Mouse (Mus musculus) ES-E14 (cell line): ENCODE measurements around the gene Gp5. TPM values are rescaled to one million over a fixed set of nuclear protein-coding genes. Genes with fewer than 3 reads are reported as not detected.

Experiments used
- DNase-seq: peaks from one replicate; pipeline ENCODE4 v3.0.0-alpha.2; 2013; ENCODE audit warnings: low read depth, low spot score
- H3K27ac ChIP-seq: 2 replicates; pipeline ENCODE4 v1.5.1; 2012; ENCODE audit warnings: low read depth, mild to moderate bottlenecking, low read length, moderate library complexity, mixed read lengths; ENCODE audit not compliant: poor library complexity, insufficient read depth, severe bottlenecking
- H3K36me3 ChIP-seq: 2 replicates; pipeline ENCODE4 v1.6.1; 2012; ENCODE audit warnings: mild to moderate bottlenecking, low read length, moderate library complexity, mixed read lengths; ENCODE audit not compliant: control insufficient read depth, poor library complexity, insufficient read depth, severe bottlenecking
- H3K4me1 ChIP-seq, 2 experiments: fragments of 150-350 bp in 1 of 2; sonication (generic) in 1 of 2; 2 replicates each; pipeline ENCODE4 v1.6.1; 2012; ENCODE audit warnings: low read length in 2 of 2, mild to moderate bottlenecking in 1 of 2, mixed read lengths in 1 of 2; ENCODE audit not compliant: control insufficient read depth in 2 of 2, insufficient read depth in 2 of 2, poor library complexity in 1 of 2
- H3K4me3 ChIP-seq, 2 experiments: fragments of 150-350 bp in 1 of 2; sonication (generic) in 1 of 2; 2 replicates each; pipeline ENCODE4 v1.5.1; 2012; ENCODE audit warnings: low read length in 2 of 2, low read depth in 1 of 2, mild to moderate bottlenecking in 1 of 2, mixed read lengths in 1 of 2; ENCODE audit not compliant: insufficient read depth in 1 of 2, poor library complexity in 1 of 2, severe bottlenecking in 1 of 2
- H3K9ac ChIP-seq: 2 replicates; pipeline ENCODE4 v1.6.1; 2012; ENCODE audit warnings: low read depth, mild to moderate bottlenecking, low read length, mixed read lengths; ENCODE audit not compliant: poor library complexity, insufficient read depth, severe bottlenecking
- H3K9me3 ChIP-seq: fragments of 150-350 bp; sonication (generic); 2 replicates; pipeline ENCODE4 v1.6.1; 2012; ENCODE audit warnings: low read depth, mild to moderate bottlenecking, low read length; ENCODE audit not compliant: control insufficient read depth, insufficient read depth
- CHD2 ChIP-seq: IDR thresholded peaks from 2 replicates; pipeline ENCODE4 v1.6.1; 2014; ENCODE audit warnings: mild to moderate bottlenecking, low read depth, low read length, inconsistent platforms
- HCFC1 ChIP-seq: IDR thresholded peaks from 2 replicates; pipeline ENCODE4 v1.6.1; 2012; ENCODE audit warnings: low read length, inconsistent platforms, borderline replicate concordance; ENCODE audit not compliant: insufficient read depth
- MAFK ChIP-seq: IDR thresholded peaks from 2 replicates; pipeline ENCODE4 v1.6.1; 2014; ENCODE audit warnings: mild to moderate bottlenecking, low read depth, low read length, inconsistent platforms; ENCODE audit not compliant: insufficient read depth
- ZC3H11A ChIP-seq: IDR thresholded peaks from 2 replicates; pipeline ENCODE4 v1.6.1; 2012; ENCODE audit warnings: low read depth, mild to moderate bottlenecking, inconsistent platforms, low read length, borderline replicate concordance
- ZNF384 ChIP-seq: IDR thresholded peaks from 2 replicates; pipeline ENCODE4 v1.6.1; 2012; ENCODE audit warnings: low read depth, low read length, inconsistent platforms
- in situ Hi-C, 2 experiments: fragments of 600-800 bp; cut with MboI; formaldehyde crosslinking; loops; one replicate each; pipeline ENCODE4 v1.15.1; 2025; ENCODE audit warnings: low sequenced_read_pairs in 2 of 2, inconsistent platforms in 1 of 2; ENCODE audit not compliant: unreplicated experiment in 2 of 2
- total RNA-seq: library from RNA; depleted of rRNA; stranded (reverse); fragments of 300-350 nt; gene quantifications from 2 replicates; pipeline ENCODE4 v1.2.3, GENCODE M21; 2012

Gene Gp5
- total RNA-seq, 1 experiment = 0.31 TPM

GRCm38 (mm10) chr16:30273065-30273464 lies 37.5 kb downstream of the Gp5 start:
- in situ Hi-C loops = no loop called here
- DNase-seq = no peak
- TF ChIP-seq MAFK (no peak), ZC3H11A (no peak), ZNF384 (no peak), HCFC1 (no peak), CHD2 (no peak)
- Histone ChIP-seq H3K9ac (no peak overlapping the region), H3K27ac (no peak overlapping the region), H3K4me3 (no peak overlapping the region), H3K36me3 (no peaks in the 10 kb centered on the region), H3K4me1 (peaks cover 0 to under 1% of the 10 kb centered on the region in 2 experiments; a peak in 1 of 4 replicates), H3K9me3 (no peaks in the 10 kb centered on the region)

- no peaks in the 10 kb centered on the region for H3K36me3 ChIP-seq
- DNase-seq = no peak
- in situ Hi-C loops = no loop called here
- H3K4me3 ChIP-seq = no peak overlapping the region
- no peaks in the 10 kb centered on the region for H3K9me3 ChIP-seq
- H3K27ac ChIP-seq = no peak overlapping the region
- H3K4me1 ChIP-seq = no peaks in the 10 kb centered on the region
- no peak for TF ChIP-seq ZC3H11A
- no peak overlapping the region for H3K9ac ChIP-seq
Measured at GRCm38 (mm10) chr16:30271941-30272595, 38.5 kb downstream of the Gp5 start.

- Histone ChIP-seq H3K4me1 (no peaks in the 10 kb centered on the region), H3K9ac (no peak overlapping the region), H3K27ac (no peak overlapping the region), H3K36me3 (no peaks in the 10 kb centered on the region), H3K4me3 (no peak overlapping the region), H3K9me3 (no peaks in the 10 kb centered on the region)
- DNase-seq = no peak
- TF ChIP-seq ZNF384 (no peak), HCFC1 (no peak), CHD2 (no peak), MAFK (no peak), ZC3H11A (no peak)
- in situ Hi-C loops = no loop called here
Measured at GRCm38 (mm10) chr16:30271223-30271761, 39.3 kb downstream of the Gp5 start.

GRCm38 (mm10) chr16:30267359-30267758 lies 43.2 kb downstream of the Gp5 start, which contains the start of gene Cpn2:
Cpn2 (minus strand) TSS chr16:30267499.
- in situ Hi-C loops = no loop called here
- no peak within 1 kb of the TSS for H3K4me3 ChIP-seq
- H3K9me3 ChIP-seq = no peaks in the 10 kb centered on the region
- no peak within 1 kb of the TSS for H3K27ac ChIP-seq
- no peaks in the 10 kb centered on the region for H3K4me1 ChIP-seq
- no peaks in the 10 kb centered on the region for H3K36me3 ChIP-seq
- no peak within 1 kb of the TSS for H3K9ac ChIP-seq
- no peak for TF ChIP-seq CHD2
- no peak for TF ChIP-seq ZNF384
- no peak for TF ChIP-seq MAFK
- no peak for TF ChIP-seq ZC3H11A
- TF ChIP-seq HCFC1 = no peak
- DNase-seq = no peak

GRCm38 (mm10) chr16:30266561-30266960 lies 44.0 kb downstream of the Gp5 start:
- Histone ChIP-seq H3K9me3 (no peaks in the 10 kb centered on the region), H3K27ac (no peak overlapping the region), H3K4me1 (no peaks in the 10 kb centered on the region), H3K9ac (no peak overlapping the region), H3K4me3 (no peak overlapping the region), H3K36me3 (no peaks in the 10 kb centered on the region)
- TF ChIP-seq HCFC1 (no peak), ZNF384 (no peak), CHD2 (no peak), MAFK (no peak), ZC3H11A (no peak)
- in situ Hi-C loops = no loop called here
- no peak for DNase-seq
